Mouse (Mus musculus) ovary, postnatal 10 days (tissue): Measurements from ENCODE around the gene Lmo7.

Experiments
- DNase-seq: peaks from one replicate; pipeline ENCODE4 v3.0.0; 2022; ENCODE audit warnings: low spot score

The Lmo7 gene

DNA sequence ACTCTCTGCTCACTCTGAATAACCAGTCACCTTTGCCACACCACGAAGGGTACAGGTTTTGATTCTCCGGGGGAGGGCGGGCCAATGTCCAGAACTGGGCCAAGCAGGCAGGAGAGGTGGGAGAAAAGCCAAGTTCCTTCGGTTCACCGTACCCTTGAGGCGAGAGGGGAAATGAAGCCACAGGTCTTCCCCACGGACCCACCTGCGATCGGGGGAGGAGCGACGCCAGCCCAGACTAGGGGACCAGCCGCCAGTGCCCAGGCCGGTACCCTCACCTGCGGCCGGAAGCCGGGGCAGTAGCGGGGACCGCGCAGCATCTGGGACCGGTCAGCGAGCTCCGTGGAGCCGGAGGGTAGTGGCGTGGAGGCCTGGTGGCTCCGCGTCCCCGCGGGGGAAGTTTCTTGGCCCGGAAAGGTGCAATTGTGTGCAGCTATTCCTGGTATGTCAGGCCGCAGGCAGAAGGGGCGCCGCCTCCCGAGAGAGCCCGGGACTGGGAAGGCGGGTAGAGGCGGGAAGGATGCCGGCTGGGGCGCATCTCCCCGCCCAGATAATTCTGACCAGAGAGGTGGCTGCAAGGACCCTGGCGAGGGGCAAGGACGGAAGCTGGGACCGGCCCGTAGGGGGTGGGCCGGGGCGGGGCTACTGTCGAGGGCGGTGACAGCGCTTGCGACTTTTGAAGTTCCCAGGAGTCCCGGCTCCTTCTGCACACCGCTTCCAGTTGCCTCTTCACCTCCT lies at the start of gene Lmo7, which contains the start of gene Gm9922:
Gene Lmo7 (plus strand): TSS at position 721 of the 735 bp plus-strand sequence.
Gene Gm9922 (minus strand): TSS at position 578 of the 735 bp plus-strand sequence.
- peak; percentile 37 for DNase-seq

DNA sequence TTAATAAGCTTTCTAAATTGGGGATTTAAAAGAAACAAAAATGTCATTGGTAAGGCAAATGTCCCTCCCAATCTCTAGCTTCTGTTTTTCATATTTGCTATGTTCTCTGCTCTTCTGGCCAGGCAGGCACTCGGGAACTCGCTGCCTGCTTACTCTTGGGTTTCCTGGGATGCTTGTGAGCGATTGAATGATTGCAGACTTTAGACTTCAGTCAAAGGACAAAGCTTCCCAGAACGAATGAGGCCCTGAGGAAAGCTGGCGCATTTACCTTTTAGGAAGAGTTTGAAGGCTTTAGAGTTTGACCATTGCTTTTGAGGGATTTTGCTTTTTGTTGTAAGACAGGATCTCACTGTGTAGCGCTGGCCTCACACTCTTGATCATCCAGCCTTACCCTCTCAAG lies 42.1 kb upstream of the Lmo7 start:
- no peak for DNase-seq

DNA sequence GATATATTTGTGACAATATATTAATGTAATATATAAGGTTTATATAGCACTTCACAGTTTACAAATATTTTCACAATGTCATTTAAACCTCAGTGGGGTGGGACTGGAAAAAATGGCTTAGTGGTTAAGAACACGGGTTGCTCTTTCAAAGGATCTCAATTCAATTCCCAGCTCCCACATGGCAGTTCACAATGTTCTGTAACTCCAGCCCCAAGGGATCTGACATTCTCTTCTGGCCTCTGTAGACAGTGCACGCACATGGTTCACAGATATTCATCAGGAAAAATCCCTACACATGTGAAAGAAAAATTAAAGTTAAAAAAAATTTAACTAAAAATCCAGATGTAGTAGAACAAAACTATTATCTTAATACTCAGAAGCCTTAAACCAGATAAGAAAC lies 41.4 kb upstream of the Lmo7 start:
- DNase-seq, result no peak

DNA sequence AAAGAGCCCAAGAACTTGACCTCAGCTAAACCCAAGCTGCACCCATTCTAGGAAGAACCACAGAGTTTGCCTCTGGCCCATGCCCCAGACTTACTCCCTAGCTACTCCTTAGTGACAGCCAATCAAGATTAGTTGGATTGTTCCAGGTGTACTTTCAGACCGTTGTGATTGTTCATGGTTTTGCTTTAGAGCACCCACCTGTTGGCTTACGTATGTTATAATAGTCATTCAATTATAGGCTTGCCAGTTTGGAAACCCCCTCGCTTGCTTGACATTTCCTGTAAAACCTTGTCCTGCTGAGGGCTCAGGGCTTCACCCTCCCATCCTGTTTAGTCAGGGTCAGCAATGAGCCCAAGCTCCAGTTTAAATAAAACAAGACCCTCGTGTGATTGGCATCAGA lies 25.3 kb upstream of the Lmo7 start:
- no peak for DNase-seq

DNA sequence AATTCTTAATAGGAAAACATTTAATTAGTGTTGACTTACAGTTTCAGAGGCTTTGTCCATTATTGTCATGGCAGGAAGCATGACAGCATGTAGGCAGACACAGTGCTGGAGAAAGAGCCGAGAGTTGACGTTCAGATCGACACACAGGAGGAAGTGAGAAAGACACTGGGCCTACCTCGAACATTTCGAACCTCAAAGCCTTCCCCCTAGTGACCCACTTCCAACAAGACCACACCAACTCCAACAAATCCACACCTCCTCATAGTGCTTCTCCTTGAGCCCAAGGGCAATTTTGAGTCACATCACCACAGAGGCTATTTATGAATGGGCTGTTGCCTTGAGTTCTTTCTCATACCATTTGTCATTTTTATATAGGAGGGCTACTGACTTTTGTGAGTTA lies 22.7 kb upstream of the Lmo7 start:
- DNase-seq, result no peak

DNA sequence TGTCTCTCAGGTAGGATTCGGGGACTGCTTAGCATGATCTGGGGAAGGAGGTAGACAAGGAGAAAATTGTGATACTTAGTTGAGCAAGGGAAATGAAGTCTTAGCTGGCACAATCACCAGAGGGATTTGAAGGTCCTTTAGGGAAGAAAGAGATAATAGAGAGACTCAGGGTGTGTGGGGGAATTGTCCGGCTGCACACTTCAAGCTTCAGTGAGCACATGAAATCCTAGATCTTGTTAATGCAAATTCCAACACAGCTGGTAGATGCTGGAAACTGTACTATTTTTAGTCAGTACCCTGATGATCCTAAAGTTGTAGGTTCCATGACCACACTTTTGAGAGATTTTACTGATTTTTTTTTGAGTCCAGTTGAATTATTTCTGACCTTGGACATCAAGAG lies 15.3 kb upstream of the Lmo7 start:
- DNase-seq, result no peak

DNA sequence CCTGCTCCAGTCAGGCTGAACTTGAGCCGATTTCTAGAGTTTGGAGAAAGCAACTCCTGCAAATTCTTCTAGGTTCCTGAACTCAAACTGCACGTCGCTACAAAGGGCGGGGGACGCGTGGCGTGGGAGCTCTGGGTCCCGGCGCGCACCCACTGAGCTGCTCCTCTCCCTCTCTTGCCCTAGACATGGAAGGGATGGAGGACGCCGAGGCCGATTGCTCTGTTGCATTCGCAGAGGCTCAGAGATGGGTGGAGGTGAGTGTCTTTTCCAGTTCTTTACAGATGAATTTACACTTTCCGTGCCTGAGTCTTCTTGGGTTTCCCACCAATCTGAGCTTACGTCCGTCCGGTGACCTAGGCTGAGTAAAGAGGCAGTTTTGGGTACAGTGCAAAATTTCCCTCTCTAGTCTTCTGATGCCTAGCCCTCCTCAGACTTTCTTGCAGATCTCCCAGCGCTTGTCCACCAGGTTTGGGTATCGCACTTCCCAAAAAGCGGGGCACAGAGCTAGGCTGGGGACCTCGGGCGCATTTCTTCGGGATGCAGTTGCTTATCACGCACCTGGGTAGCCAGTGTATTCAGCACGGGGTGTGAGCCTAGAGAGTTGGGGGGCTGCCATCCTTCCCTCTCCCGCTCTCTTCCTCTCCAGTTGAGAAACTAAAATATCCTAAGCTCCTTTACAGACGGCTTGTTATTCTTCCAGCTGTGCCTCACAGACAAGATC lies 375 bp downstream of the Lmo7 start:
- no peak for DNase-seq

DNA sequence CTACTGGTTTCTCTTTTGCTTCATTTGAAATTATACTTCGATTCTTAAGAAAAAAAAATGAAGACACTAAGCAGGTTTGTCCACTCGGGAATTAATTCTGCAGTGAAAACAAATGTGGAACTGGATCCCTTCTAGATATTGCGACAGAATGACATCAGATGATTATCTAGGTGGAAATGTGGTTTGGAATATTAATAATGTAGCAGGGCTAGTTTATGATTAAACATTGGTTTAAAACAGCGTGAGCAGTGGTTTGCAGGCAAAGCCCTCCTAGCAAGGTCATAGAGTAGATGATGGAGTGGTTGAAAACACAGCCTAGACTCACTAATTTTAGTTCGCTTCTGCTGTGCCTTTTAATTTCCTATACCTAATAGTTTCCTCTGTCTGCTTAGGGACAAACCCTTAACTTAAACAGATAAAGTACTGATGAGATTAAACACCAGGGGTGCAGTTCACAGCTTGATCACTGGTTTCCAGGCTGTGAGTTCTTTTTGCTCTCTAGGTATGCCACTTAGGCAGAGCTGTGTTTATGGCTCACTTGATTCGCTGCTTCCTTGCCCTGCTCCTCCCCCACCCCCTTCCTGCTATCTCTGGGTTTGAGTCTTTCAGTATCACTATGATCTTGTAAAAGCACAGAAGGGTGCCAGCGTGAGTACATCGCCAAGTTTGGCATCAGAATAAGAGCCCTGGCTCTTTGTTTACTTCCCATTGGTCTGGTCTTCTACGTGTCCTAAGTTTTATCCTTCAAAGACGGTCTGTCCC lies 4.0 kb downstream of the Lmo7 start:
- no peak for DNase-seq

DNA sequence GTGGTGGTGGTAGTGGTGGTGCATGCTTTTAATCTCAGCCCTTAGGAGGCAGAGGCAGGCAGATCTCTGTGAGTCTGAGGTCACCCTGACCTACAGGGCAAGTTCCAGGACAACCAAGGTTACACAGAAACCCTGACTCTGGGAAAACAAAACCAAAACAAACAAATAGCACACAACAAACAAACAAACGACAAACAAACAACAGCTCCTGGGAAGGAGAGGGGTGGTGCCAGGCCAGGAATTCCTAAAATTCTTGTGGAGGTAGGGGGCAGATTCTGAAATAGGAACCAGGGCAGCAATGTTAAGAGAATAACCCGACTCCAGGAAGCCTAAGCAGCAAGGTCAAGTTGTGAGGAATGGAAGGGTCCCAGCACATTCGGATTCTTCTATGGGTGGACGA lies 7.7 kb downstream of the Lmo7 start:
- no peak for DNase-seq

DNA sequence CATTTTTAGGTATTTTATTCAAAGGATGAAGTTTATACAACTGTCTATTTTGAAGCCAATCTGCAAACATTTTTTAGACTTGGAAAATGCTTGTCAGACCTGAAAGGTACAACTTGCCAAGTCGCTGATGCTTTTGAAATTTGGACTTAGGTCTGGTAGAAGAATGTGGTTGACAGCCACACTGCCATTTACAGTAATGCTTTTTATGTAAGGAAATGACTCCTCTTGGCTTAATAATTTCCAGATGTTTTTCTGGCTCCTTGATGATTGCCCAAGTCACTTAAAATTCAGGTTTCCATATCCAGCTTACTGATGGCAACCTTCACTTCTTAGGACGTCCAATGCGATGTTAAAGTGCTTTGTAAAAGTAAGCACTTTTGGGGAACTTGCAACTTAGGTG lies 16.9 kb downstream of the Lmo7 start:
- no peak for DNase-seq

DNA sequence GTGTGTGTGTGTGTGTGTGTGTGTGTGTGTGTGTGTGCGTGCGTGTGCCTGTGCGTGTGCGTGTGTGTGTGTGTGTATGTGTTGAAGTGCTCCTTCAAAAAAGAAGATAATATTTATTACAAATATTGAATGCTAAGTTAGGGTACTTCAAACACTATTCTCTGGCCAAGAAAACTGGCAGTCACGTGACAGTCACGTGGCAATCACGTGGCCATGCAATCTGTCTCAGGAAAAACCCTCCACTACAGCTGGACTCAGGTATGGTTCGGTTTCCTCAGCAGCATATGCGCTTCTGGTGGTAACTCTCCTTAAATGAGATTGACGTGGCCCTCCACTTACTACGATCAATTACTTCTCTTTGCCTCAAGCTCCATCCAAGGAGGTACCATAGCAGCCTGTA lies 18.1 kb downstream of the Lmo7 start:
- no peak for DNase-seq

DNA sequence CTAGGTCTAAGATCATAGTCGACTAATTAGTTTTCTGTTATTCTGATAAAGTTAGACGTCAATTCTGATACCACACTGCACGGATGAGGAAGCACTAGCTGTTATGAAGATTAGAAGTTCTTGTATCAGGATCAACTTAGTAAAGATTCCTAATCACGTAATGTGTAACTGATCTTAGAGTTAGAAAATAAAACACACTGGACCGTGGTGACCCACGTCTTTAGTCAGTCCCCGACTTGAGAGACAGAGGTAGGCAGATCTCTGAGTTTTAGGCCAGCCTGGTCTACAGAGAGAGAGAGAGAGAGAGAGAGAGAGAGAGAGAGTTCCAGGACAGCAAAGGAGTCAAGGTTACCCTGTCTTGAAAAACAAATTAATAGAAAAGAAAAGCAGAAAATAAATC lies 18.7 kb downstream of the Lmo7 start:
- no peak for DNase-seq

DNA sequence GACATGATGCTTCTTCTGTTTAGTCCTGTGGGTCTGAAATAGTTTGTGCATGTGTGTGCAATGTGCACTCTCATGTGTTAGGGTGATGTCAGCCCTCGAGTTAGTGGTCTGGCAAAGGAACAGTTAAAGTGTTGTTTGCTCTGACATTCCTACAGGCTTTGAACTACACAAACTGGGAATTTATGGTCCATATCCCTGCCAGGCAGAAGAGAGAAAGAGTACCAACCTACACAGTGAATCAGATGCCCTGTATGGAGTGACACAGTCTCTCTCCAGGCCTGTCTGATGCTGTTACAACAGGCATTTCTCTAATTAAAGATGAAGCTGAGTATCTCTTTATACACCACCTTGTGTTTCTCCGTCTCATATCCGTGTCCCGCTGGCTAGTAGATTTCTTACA lies 21.2 kb downstream of the Lmo7 start:
- DNase-seq, result no peak

DNA sequence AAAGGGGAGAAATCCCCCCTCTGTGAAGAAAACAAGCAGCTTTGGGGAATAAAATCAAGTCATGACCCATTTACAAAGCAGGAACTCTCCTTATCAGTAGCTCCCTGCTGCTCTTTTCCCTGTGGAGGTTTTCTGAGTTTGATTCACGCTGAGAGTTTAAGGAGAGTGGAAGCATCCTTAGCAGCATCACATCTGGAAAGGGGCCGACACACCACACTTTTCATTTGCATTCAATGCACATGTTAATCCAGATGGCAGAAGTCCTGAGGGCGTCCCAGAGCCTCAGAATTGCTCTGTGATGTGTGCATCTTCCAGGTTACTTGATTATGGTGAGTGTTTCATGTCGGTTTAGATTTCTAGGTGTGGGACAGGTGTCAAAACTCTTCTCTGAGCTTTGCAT lies 25.7 kb downstream of the Lmo7 start:
- DNase-seq, result no peak

DNA sequence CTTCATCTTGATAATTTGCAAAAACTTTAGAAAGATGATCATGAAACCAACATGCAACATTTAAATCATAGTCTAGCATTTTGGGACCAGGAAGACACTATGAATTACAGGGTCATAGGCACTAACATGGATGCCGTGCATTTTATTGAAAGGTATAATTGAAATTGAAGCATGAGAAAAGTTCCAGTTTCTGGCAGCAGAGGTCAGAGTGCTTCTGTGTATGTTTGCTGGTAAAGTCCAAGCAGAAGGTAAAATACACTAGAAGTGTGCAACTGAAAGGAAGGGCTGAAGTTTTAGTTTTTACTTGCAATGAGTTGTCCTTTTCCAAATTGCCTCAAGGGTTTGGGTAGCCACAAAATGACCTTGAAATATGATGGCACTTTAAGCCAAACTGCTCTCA lies 32.5 kb downstream of the Lmo7 start:
- DNase-seq, result no peak

DNA sequence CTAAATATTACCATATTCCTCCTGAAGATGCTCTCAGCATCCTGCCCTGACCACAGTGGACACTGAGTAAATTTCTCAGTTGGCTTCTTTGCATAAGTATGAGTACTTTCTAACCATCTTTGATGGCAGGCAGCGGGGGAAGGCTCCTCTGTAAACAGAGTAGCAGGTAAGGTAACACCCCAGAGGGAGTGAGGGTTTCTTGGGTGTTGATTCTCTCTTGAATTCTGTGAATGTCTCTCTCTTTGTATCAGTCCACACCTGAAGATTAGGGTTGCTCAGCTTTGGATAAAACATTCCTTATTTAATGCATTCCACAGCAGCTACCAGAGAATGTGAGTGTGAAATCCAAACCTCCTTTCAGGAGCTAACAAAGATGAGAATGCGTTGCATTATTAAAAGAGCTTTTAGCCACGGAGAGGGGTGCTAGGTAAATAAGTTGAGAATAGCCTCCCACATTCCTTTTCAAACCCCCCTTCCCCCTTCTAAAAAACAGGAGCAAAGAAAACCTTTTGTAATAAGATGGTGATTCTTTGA lies 34.1 kb downstream of the Lmo7 start:
- no peak for DNase-seq

DNA sequence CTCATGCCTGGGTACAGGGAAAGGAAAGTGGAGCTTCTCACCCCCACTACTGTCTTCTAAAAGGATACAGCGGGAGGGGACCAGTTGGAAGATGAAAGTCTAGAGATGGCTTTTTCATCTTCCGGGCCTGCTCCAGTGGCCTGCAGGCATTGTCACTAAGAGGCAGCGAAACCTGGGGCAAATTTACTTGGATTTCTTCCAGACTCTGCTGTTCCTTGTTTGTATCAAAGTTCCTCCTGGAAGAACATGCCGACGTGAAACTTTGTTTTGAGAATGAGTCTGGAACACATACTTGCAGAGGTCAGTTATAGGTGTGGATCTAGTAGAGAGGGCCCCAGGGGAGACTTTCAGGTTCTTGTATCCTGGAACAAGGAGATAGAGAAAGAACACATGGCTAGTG lies 41.6 kb downstream of the Lmo7 start:
- no peak for DNase-seq

DNA sequence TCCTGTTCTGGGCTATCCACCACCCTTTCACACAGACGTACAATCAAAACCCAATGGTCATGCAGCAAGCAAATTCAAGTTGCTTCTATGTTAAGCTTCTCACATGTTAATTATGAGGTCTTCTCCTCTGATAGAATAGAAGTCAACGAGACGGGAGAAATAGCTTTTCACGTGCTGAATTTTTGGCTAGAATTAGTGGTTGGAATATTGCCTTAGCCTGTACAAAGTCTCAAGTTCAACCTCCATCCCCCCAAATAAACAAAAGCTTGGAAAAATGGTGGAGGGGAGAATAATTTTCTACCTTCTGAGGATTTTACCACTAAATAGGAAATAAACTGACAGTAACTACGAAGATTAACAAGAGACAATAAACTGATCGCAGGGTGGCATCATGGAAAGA lies 42.0 kb downstream of the Lmo7 start:
- DNase-seq, result no peak

DNA sequence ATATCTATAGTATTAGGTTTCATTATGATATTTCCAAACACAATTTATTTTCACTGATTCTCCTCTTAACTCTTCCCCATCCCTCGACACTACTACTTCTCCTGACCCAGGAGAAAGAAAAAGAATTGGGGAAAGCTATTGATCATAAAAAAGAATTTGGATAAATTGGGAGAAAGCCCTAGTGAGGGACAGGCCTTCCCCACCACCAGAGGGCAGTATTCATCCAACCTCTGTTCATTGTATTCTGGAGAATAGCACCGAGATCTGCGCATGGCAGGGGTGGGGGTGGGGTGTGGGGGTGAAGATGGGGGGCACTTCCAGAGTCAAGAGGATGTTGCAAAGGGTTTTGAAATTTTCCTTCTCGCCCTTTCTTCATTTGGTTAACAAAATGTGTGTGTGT lies 44.9 kb downstream of the Lmo7 start:
- no peak for DNase-seq

DNA sequence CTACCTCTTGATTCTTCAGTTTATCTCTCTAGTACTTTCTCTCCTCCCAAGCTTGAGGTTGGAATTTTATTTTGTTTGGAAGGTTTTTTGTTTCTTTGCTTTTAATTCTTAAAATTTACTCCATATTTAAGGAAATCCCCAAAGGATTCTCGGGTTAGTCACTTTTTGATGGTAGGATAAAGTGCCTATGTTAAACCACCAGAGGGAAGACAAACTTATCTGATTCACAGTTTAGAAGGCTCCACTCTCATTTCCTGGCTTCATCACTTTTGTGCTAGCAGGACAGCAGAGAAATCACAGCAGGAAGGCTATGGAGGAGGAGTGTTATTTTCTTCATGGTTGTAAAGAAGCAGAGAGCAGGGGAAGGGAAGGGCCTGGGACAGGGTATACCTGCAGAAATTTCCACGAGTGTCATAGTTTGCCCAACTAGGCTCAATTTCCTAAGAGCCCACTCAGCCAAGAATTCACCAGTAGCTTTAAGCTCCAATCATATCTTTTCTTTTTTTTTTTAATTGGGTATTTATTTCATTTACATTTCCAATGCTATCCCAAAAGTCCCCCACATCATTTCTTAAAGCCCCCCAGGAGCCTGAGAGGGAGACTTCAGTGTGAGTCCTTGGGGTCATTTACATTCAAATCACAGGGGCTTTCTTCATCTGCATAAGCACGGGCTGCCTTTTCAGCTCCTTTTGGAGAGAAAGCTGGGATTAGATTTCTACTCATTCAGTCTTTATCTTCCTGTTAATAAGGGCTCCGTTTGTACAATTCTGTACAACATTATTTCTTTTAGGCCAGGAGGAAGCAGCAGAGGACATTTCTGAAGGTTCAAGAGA lies 46.8 kb downstream of the Lmo7 start:
- no peak for DNase-seq

DNA sequence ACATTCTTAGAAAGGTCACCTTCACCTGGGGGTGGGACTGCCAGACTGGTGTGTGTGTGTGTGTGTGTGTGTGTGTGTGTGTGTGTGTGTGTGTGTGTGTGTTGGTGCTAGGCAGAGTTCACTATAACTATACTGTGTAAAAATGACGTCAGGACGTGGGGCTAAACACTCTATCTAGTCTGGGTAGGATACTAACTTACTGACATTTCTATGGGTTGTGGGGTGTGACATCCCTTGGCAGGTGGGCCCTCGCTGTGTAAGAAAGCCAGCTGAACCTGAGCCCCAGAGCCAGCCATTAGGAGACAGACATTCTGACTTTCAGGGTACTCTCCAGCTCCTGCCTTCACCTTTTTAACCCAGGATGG lies 47.4 kb downstream of the Lmo7 start:
- no peak for DNase-seq

DNA sequence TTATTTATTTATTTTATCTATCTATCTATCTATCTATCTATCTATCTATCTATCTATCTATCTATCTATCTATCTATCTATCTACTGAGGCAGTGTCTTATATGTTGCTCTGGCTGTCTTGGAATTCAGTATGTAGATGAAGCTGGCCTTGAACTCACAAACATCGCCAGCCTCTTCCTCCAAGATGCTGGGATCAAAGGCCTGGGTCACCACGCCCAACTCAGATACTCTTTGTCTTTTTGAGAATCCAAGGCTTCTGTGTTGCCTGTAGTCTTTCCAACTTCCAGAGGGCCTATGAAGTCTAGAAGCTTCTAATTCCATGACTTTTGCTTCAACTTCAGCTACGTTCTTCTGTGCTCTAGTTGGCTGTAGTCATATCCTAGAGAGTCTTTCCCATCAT lies 48.7 kb downstream of the Lmo7 start:
- no peak for DNase-seq
